Mouse (Mus musculus) mouse trophoblast stem cell (cell line): ENCODE measurements at regions not wholly inside any gene's neighbourhood (a gene's known extent, or its start where the extent isn't known, plus 50 kb on each side); places are given as distances from the start of the nearest gene placed in this dataset.
"Not testable (repeated sequence)": the region's sequence is repeated elsewhere in the genome, so short reads cannot be mapped to it uniquely, and the experiment has no call there.

Source experiments
- in situ Hi-C, 2 experiments: fragments of 300-500 bp; cut with MseI, MboI; formaldehyde crosslinking; loops; 2 replicates in 1 of 2; 3 replicates in 1 of 2; pipeline ENCODE4 v1.15.1; 2025

DNA sequence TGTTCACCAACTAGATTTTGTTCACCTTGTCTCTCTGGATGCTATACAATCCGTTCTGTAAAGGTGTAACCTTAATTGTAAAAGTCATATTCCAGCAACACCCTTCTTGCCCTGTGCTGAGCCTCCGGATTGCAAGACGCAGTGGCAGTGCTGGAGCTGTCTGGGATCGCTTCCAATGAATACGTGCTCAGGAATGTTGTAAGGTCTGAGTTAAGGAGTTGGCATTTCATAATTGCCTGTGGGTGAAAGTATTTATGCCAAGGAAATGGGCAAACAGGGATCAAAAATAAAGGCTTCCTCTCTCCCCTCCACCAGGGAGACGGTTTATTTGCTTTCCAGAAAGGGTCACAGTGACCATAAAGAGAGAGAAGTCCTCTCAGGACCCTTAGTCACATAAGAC lies 93.3 kb downstream of the Apob start:
- in situ Hi-C loops: loop anchor here in 1 of 2 experiments (25.0 kb wide), 1 partner anchor 442 kb away; the partner anchor contains the start of gene Rhob

DNA sequence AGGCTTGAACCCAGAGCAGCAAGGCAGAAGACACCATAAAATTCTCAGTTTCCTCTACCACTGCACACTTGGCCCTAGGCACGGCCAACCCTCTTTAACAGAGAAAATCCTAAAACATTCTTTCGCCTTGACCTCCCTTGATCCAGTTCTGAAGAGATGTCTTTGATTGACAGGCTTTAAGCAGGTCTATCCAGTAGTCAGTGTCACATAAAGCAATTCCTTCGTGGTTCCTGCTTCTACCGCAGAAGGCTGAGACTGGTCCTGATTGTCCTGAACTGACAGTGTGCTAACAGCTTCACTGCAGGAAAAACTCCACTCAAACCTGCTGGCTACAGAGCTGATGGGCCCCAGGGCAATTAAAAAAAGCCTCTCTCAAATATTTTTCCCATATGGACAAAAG lies 93.8 kb downstream of the Apob start:
- in situ Hi-C loops: loop anchor here in 1 of 2 experiments (25.0 kb wide), 1 partner anchor 441 kb away; the partner anchor contains the start of gene Rhob

DNA sequence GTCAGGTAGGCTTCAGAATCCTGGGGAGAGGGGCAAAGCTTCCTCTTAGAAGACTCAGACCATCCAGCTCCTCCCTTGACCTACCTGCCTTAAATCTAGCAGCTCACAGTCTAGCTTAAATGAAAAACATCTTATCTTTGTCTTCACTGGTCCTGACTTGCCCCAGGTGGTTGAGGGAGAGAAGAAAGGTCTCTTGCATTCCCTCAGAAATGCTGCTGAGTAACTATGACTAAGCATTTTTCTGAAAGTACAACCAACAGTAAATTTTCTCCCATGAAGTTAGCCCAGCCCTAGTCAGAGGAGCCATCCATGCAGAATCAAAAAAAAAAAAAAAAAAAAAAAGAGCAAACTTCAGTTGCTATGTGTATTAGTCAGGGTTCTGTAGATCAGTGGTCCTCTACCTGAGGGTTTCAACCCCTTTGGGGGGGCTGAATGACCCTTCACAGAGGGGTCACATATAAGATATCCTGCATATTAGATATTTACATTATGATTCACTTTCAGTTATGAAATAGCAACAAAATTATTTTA lies 98.6 kb downstream of the Apob start:
- in situ Hi-C loops: no loop called here

DNA sequence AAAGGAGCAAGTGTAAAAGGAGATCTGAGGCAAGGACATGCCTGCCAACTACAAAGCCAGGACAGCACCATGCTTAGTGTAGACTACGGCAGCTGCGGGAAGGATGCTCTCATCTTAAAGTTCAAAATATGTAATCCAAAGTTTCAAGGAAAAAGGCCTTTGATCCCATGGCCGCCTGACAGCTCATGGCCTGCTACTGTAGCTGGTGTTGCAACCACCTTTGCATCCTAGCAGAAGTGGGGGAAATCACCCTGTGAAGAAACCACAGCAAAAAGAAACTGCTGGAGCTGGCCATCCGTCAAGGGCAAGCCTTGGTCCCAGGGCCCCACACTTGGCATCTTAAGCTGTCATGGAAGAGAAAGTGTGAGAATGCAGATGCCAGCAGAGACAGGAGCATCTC lies 99.9 kb downstream of the Apob start:
- in situ Hi-C loops: no loop called here

DNA sequence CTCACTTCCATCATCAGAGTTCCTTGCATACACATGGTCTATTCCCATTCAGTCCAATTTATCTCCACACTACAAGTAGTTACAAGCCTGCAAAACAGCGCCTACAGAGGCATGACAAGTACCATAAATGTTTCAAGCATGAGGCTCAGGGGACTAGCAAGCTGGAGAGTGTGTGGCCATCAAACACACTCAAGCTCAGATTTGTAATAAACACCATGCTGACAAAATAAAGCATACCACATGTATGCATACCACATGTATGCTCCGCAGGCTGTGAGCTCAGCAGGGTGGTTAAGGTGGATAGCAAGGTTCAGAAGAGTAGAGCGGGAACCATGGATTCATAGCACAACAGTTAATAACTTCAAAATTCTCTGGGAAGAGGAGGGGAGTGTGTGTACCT lies 100.6 kb downstream of the Apob start:
- in situ Hi-C loops: no loop called here

DNA sequence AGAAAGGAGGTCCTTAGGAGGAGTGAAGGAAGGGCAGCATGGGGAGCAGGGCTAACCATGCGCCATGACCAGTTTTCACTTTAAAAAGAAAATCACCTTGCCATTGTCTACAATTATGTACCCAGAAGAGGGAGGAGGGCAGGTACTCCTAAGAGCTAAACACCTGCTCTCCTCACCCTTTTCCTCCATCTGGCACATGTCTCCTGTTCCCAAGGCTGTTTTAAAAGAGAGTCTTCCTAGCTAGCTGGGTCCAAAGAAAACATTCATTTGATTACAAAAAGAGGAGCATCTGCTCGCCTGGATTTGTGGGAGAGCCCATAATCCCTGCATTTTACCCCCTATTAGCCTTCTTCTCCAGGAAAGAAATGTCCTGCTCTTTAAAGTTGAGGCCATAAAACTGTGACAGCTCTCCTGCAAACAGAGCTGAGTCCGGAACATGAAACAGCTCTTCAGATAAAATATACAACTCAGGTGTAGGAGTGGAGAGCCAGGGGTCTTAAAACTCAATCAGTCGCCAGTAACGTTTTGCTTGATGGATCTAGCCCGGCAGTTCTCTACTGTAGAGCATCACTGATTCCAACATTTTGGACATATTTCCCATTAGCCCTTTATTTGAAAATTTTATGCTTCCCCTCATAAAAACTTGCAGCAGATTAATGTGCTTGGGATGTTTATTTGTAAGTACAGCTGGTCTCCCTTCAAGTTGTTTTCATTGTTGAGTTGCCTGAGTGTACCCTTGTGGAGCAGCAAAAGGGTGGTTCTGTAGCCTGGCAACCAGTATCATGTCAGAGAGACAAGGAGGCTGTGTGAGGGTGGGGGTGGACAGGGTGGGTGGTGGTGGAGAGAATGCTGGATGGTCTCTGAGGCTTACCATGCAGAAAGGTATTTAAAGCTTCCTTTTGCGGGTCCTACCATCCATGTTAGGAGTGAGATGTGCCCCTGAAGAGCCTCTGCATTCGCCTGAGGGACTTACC lies 105.5 kb downstream of the Apob start:
- in situ Hi-C loops: no loop called here

DNA sequence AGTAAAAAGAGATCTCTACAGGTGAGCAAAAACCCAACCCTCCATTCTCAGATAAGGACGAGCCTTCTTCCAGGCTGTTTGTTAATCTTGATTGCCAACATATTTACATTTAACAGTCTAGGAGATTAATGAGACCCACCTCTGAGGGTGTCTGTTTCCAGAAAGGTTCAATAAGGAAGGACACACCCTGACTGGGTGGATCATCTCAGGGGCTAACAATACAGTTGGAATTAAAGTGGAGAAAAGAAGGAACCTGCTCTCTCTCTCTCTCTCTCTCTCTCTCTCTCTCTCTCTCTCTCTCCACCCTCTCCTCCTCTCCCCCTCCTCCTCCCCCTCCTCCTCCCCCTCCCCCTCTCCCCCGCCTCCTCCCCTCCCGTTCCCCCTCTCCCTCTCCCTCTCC lies 110.5 kb downstream of the Apob start:
- in situ Hi-C loops: no loop called here

DNA sequence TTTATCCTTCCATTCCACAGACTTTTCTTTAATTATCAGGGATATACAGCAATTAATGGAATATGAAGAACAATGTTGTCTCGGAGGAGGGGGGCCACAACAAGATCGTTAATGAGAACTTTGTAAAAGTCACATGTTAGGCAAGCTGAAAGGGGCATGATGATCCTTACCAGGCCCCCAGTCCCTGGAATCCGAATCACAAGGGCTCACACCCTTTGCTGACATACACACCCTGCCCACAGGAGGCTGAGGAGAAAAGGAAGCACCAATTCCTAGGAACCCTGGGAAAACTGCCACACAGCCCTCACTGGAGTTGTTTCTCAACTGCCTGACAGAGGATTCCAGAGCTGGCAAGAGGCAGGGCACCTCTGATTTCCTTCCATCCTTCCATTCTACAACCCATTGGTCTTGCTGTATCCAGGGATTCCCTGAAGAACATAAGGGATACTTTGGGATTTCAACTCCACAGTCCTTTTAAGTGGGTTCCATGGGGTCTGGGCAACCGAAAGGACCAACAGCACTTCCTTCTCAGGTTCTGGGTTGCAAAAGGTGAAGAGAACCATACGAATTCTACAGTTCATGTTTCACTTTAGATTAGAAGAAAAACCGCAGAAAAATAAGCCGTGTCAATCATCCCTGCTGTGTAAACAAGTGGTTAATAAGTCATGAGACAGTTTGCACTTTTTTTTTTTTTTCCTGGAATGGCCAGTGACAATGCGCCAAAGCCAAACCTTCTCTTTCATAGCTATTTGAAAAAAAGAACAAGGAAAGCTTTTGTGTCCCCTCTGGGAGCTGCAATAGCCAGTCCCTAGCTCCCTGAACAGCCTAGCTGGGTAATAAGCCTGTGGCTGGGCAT lies 112.2 kb downstream of the Apob start:
- in situ Hi-C loops: no loop called here

DNA sequence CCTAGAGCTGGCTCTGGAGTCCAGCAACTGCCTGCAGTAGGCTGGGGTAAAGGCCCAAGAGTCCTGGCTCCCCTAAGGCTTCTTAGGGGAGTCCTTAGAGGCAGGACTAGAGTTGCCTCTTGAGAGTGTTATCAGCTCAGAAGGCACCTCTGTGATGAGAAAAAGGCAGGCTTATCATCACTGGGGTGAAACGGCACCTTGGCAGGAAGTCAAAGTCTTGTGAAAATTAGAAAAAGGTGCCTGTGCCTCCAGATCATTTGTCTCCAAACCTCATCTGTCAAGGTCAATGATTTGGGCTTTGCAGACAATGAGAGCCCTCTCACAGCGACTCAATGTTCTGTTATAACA lies 112.8 kb downstream of the Apob start:
- in situ Hi-C loops: no loop called here

DNA sequence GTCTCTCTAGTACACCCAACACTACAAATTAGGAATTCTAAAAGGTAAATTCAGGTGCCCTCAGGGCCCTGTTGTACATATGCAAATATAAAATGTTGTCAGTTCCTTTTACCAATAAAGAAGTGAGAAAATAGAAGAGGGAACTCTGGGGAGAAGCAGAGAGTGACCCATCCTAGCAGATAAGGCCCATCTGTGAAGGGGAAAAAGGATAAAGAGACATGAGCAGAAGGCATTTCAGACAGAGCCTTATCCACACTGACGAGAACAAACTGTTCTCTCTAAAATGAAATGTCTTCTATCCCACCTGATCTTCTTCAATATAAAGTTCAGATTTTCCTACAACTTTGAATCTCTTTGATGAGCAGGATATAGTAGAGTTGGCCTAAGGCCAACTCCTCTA lies 114.5 kb upstream of the Ldah start:
- in situ Hi-C loops: no loop called here

DNA sequence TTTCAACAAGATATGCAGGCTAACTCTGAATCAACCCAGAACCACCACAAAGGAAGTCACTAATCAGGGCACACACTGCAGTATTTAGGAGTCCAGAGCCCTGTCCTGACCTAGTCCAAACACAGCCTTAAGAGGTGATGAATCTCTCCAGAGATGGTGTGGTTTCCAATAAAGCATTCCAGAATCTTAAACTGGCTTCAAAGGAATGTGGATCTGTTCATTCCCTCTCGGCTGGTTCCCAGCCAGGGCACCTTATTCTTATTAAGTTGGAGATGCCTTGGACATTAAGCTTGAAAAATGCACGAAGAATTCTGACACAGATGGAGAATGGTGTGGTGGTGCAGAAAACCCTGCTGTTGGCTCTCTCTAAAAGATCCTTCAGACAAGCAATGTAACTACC lies 112.0 kb upstream of the Ldah start:
- in situ Hi-C loops: no loop called here

DNA sequence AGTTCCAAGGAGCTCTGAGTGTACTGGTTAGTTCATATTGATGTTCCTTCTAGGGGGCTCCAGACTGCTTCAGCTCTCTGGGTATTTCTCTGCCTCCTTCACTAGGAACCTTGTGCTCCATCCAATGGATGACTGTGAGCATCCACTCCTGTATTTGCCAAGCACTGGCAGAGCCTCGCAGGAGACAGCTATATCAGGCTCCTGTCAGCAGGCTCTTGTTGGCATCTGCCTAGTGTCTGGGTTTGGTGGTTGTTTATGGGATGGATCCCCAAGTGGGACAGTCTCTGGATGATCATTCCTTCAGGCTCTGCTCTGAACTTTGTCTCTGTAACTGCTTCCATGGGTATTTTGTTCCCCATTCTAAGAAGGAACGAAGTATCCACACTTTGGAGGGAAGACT lies 109.5 kb upstream of the Ldah start:
- in situ Hi-C loops: not testable (repeated sequence)

DNA sequence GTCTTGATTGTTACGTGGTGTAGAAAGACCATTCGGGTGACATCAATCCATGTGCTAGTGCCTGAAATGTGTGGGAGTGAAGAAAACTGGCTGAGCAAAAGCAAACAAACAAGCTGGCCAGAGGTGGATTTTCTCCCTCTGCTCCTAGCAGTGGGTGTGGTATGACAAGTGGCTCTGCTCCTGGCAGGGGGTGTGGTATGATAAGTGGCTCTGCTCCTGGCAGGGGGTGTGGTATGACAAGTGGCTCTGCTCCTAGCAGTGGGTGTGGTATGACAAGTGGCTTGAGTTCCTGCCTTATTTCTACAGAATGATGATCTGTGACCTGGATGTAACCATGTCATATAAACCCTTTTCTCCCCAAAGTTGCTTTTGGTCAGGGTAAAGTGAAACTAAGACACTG lies 108.8 kb upstream of the Ldah start:
- in situ Hi-C loops: no loop called here

DNA sequence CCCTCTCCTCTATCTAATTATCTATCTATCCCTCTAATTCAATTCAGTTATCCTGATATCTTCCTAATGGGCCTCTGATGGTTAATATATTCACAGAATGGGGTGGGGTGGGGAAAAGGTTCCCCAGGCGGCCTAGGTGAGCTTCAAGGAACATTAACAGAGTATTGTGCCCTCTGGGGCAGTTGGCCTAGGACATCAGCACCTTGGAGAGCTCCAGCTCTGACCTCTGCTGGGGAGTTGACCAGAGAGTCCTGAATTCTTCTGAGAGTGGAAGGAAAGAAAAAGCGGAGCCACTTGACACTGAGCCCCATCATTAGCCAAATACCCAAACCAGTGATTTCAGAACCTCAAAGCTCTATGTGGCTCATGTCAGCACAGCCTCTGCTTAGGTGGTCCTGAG lies 108.1 kb upstream of the Ldah start:
- in situ Hi-C loops: no loop called here

DNA sequence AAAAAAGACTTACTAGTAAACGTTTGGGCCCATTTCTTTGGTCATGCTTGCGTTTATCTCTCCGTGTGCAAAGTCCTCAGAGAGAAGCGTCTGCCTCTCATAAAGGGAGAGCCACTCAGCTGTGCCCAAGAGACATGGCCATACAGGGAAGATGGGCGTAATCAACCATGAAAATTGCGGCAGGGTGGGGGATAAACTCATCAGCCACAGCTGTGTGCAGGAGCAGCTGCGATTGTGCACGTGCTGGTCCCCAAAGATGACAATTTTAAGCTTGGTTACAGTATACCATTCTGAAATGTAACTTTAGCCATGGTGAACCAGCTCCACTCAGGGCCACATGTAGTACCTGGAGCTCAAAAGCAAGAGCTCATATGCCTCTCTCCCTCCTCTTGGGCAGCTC lies 106.1 kb upstream of the Ldah start:
- in situ Hi-C loops: no loop called here

DNA sequence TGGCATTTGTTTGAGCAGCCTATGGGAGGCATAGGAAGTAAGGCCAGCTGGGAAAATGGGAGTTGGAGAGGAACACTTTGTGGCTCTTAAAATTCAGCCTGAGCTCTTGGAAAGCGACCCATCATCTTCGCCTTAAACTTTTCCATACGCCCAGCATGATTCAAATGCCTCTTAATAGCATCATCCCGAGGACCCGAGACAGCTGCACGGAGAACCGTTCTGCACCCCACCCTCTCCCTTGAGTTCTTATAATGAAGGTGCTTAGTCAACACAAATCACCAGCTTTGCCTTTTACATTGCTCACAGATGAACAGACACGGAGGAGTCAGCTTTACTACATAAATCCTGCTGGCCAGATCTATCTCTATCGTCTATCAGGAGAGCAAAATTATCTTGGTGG lies 104.6 kb upstream of the Ldah start:
- in situ Hi-C loops: no loop called here

DNA sequence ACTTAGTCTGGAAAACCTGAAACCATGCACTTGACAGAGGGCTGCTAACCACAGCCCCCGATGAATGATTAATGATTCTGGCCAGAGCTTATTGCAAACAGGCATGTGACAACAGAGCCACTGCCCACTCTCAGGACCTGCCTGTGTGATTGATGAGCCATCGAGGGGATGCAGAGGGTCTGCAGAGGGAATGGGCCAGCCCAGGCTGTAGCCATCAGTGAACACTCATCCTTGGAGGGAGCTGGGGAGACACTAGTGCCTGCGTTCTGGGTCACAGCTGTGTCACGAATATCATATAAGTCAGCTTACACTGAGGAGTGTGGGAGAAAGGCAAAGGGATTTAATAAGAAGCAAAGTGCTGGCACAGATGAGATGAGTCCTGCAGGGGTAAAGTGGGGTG lies 100.8 kb upstream of the Ldah start:
- in situ Hi-C loops: no loop called here

DNA sequence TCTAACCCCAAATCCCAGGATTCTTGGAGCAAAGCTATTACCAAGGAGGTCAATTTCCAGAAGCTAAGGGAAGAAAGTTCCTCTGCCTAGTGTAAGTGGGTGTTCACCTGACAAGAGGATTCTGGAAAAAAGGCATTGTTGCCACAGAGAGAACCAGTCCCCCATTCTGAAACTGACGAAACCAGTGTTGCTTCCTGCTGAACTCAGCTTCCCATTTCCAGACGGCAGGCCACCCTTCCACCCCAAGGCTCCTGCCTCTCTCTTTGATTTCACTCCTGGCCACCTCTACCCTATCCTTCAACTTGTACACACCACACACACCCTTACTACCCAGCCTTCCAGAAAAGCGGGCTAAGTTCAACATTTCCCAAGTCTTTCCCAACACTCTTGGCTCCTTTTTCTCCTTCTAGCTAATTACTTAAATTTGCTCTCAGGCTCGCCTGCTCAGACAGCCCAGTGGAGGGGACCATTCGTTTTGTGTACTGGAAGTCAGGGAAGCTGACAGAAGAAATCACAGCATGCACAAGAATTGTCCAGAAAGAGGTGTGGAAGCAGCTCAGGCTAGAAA lies 98.6 kb upstream of the Ldah start:
- in situ Hi-C loops: no loop called here

DNA sequence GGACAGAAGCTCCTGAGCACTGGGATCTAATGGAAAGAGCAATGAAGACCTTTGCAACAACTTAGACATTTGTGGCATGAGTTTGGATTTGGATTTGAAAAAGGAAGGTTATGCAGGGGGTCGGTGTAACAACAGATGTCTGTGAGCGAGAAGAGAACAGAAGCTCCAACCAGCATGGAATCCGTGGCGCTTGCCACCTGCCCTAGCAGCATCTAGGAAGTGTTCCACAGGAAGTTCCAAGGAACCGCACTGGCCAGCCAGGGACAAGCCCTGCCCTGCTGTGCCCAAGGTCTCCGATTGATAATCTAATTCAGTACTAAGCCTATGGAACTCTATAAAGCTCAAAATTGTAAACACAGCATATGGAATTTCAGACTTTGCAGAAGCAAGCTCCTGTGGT lies 98.0 kb upstream of the Ldah start:
- in situ Hi-C loops: no loop called here

DNA sequence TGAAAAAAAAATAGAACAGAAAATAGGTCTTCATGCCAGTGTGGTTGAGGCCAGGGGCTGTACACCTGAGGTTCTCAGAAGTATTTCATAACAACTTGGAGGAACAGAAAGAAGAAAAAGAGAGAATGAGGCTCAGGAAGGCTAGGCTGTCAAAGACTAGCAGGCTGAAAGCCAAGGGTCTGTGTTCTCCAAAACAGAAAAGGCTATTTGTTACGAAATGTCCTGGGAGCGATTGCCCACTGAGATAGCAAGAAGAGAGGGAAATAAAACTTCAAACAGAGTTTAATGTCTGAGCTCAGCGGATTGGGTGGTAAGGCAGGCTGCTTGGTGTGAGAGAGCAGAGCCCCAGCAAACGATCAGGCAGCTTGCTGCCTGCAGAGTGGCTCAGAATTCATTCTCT lies 97.6 kb upstream of the Ldah start:
- in situ Hi-C loops: no loop called here

DNA sequence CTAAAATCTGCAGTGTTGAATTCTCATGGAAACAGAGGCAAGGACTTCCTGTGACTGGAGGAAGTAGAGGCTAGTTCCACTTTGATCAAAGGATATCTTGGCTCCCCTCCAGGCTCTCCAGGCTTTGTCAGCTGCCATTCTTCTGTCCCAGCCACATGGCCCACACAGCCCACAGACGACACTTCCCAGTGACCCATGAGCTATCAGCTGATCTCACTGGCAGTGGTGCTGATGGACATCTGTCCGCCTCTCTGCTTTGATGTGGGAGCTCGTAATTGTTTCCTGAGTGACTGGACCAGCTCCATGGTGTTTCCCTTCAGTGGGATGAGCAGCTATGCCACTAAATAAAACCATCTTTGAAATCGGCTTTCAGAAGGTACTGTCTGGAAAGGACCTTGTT lies 96.4 kb upstream of the Ldah start:
- in situ Hi-C loops: no loop called here

DNA sequence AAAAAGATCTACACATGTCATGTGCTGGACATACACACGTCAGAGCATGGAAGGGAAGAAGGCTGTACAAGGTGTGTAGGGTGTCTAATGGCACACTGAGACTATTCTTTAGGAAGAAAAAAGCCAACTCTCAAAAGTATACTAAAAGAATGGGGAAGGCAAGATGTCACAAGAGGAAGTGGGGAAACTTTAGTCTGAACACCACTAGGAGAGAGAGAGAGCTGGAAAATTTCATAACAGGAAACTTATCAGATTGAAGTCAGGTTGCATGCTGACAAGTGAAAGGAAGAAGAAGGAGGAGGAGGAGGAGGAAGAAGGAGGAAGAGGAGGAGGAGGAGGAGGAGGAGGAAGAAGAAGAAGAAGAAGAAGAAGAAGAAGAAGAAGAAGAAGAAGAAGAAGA lies 52.3 kb upstream of the Ldah start:
- in situ Hi-C loops: no loop called here
